Mouse (Mus musculus): ENCODE data around the gene Slc25a31. TPM values are rescaled to one million over a fixed set of nuclear protein-coding genes. Genes with fewer than 3 reads are reported as not detected.

Slc25a31 gene
- polyA plus RNA-seq, 1 experiment from 2014 or later, result 0.19 TPM

DNA sequence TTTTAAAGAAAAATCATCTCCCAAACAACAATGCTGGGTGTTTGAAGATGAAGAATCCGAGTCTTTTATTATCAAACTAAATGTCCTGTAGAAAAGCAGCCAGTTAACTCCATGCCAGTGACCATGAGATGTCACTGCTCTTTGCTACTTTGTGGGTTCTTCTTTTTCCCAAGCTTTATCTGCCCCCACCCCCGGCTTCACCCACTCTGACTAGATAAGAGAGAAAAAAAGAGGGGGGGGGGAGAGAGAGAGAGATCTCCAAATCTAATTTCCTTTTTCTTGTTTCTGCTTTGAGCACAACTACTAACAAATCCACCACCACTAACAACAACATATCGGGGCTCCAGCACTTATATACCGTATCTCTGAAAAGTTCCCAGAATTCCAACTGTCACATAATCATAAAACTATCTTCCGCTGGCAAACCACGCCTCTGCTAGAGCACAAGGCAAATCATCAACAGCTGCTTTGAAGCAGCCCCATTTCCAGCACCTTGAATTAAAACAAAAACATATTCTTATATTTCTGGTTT is 29.8 kb downstream of the Slc25a31 start:
- Histone ChIP-seq H3K4me3 (replicated peaks) (no peak overlapping the region), H3K9ac (replicated peaks) (no peak overlapping the region), H3K27ac (no peak overlapping the region), H3K36me3 (no peaks in the 10 kb centered on the region), H3K27me3 (0 out of 2 replicates have a peak, but pooled peaks cover 2% of the 10 kb centered on the region), H3K4me1 (replicated peaks) (no peaks in the 10 kb centered on the region), H3K4me2 (no peak overlapping the region), H3K9me3 (no peaks in the 10 kb centered on the region)
- no peak for ATAC-seq (ENCODE audit: insufficient number of reproducible peaks, insufficient read depth, low FRiP score, low TSS enrichment, low read depth)
- 72% methylated on average over 6 of the region's 6 CpGs for WGBS

DNA sequence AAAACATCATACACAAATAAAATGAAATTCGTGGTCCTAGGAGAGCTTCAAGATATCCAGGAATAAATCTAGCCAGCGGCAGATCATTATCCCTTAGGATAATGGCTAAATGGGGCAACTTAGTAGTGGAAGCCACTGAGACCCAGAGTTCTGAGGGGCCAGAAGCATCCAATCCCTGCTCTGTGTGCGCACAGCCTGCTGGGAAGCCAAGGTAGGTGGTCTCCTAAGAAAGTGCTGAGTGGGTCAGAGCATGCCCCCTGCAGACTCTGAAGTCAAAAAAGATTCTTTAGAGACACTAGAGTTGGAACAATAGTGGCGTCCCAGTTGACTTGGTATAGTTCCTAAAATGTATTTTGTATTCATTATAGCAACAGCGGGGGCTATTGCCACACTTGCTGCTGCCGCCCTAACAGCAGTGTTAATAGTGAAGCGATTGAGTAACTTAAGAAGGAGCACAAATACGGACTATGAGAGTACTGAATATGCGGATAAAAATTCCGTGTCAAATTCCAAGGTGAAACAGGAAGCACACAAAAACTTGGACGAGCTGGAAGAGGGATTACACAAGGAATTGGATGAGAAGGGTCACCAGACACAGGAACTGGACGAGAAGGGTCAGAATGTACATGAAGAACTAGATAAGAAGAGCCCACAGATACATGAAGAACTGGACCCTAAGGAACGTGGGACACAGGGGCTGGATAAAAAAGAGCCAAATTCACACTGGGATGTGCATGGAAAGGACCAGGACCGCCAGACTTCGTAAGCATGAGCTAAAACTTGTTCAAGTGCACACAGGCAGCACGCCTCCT is 35.6 kb downstream of the Slc25a31 start, which contains the start of gene Hspa4l:
Gene Hspa4l (plus strand): TSS at position 472 of the 812 bp plus-strand sequence.
- 0 out of 2 replicates have a peak within 1 kb of the TSS, but pooled peaks have one; percentile 53 for H3K27ac ChIP-seq

DNA sequence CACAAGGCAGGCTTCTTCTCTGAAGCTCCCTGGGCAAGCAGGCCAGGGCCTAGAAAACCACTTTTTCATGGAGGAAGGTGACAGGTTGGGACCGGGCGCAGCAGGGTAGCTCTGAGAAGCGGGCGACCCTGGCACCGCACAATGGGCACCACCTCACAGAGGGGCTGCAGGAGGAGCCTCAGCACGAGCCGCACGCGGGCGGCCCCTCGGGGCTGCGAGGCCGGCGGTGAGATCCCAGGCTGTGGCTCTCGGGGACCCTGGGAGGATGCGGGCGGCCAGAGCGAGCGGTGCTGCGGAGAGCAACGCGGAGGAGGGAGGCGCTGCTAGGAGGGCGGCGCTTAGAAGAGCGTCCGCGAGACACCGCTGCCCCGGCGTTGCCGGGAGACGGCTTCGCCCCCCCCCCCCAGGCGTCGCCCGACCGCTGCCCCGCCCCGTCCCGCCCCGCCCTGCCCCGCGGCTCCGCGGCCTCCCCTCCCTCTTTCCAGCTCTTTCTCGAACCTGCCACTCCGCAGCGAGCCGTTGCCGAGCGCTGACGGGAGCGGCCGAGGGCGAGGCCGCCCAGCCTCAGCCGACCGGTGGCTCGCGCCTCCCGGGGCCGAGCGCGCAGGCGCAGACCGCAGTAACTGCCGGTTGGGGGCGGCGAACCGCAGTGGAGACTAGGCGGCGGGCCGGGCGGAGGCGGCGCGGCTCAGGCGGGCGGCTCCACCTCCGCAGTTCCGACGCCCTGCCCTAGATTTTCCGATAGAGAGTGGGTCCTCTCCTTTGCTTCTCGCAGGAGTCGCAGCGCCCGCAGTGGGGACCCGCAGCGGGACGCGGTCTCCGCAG is 36.4 kb downstream of the Slc25a31 start:
- Histone ChIP-seq H3K9me3 (no peaks in the 10 kb centered on the region), H3K4me2 (peak overlapping the region; percentile 96), H3K27me3 (peaks cover 8% of the 10 kb centered on the region), H3K4me1 (replicated peaks) (peaks cover 10% of the 10 kb centered on the region; the same call in 1 of the 2 replicates), H3K27ac (0 out of 2 replicates have a peak overlapping the region, but pooled peaks have one; percentile 53), H3K4me3 (replicated peaks) (peak overlapping the region; percentile 65), H3K36me3 (no peaks in the 10 kb centered on the region), H3K9ac (replicated peaks) (peak overlapping the region; percentile 73)
- under 1% methylated on average over 75 of the region's 93 CpGs for WGBS
- ATAC-seq (ENCODE audit: insufficient number of reproducible peaks, insufficient read depth, low FRiP score, low TSS enrichment, low read depth), result peak; percentile 96

More for the DNA sequence above, 35.6 kb downstream of the Slc25a31 start, which contains the start of gene Hspa4l:
- Histone ChIP-seq H3K4me3 (replicated peaks) (peak within 1 kb of the TSS; percentile 65), H3K4me1 (replicated peaks) (peaks cover 10% of the 10 kb centered on the region; the same call in 1 of the 2 replicates), H3K27me3 (peaks cover 8% of the 10 kb centered on the region), H3K9ac (replicated peaks) (peak within 1 kb of the TSS; percentile 73), H3K9me3 (no peaks in the 10 kb centered on the region), H3K36me3 (no peaks in the 10 kb centered on the region), H3K4me2 (peak within 1 kb of the TSS; percentile 96)
- ATAC-seq (ENCODE audit: insufficient number of reproducible peaks, insufficient read depth, low FRiP score, low TSS enrichment, low read depth), result no peak
- 21% methylated on average over 16 of the region's 16 CpGs for WGBS

DNA sequence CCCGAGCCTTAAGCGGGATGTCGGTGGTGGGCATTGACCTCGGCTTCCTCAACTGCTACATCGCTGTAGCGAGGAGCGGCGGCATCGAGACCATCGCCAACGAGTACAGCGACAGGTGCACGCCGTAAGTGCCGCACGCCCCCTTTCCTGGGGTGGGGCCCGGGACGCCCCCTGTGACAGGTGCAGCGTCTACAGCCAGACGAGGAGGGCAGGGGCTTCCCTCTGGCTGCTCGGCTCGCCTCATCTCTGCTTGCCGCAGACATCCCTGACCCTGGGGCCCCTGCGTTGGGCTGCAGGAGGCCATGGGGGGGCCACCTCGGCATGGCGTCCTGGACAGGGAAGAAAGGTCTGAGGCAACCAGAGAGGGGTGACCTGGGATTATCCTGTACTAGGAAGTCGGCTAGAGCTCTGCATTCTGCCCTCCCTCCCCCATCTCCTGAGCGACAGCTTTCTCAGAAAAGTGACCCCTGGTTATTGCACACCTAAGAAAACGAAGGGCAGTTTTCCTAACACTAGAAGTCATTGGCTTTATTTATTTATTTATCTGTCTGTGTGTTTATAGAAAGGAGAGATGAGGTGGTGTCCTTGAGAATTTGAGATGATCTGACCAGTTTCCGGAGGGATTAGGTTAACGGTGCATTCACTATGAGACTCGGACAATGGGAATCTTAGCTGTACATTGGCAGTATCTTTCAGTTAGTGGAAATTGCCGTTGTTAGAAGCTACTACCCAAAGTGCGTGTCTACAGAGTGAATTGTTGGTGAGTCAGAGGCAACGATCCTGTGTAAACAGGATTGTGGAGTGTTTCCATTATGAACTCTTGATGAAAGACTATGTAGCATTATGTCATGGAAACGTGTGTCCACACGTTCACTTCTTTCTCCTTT is 37.2 kb downstream of the Slc25a31 start:
- ATAC-seq (ENCODE audit: insufficient number of reproducible peaks, insufficient read depth, low FRiP score, low TSS enrichment, low read depth), result no peak; the same call in 1 of the 2 replicates
- H3K27me3 ChIP-seq, result peaks cover 8% of the 10 kb centered on the region
- no peak overlapping the region for H3K27ac ChIP-seq
- H3K36me3 ChIP-seq, result no peaks in the 10 kb centered on the region
- H3K4me2 ChIP-seq, result peak overlapping the region; percentile 96
- peaks cover 10% of the 10 kb centered on the region; the same call in 1 of the 2 replicates for H3K4me1 ChIP-seq (replicated peaks)
- H3K4me3 ChIP-seq (replicated peaks), result peak overlapping the region; percentile 65
- no peaks in the 10 kb centered on the region for H3K9me3 ChIP-seq
- peak overlapping the region; percentile 73 for H3K9ac ChIP-seq (replicated peaks)
- 8% methylated on average over 37 of the region's 37 CpGs for WGBS

DNA sequence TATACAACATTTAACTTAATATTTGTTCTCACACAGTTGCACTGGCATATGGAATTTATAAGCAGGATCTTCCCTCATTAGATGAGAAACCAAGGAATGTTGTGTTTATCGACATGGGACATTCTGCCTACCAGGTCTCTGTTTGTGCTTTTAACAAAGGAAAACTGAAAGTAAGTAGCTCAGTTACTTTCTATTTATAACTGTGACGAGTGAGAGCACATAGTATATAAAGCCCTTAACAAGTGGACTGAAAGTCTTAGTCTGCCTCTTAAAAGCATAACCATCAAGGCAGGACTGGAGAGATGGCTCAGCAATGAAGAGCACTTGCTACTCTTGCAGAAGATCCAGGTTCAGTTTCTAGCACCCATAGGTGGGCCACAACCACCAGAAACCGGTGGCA is 52.1 kb downstream of the Slc25a31 start:
- Histone ChIP-seq H3K9me3 (no peaks in the 10 kb centered on the region), H3K36me3 (no peaks in the 10 kb centered on the region), H3K27ac (no peak overlapping the region), H3K4me3 (replicated peaks) (no peak overlapping the region), H3K9ac (replicated peaks) (no peak overlapping the region), H3K4me1 (replicated peaks) (no peaks in the 10 kb centered on the region), H3K27me3 (no peaks in the 10 kb centered on the region), H3K4me2 (no peak overlapping the region)
- WGBS, result 89% methylated on average over 3 of the region's 3 CpGs
- ATAC-seq (ENCODE audit: insufficient number of reproducible peaks, insufficient read depth, low FRiP score, low TSS enrichment, low read depth), result no peak

DNA sequence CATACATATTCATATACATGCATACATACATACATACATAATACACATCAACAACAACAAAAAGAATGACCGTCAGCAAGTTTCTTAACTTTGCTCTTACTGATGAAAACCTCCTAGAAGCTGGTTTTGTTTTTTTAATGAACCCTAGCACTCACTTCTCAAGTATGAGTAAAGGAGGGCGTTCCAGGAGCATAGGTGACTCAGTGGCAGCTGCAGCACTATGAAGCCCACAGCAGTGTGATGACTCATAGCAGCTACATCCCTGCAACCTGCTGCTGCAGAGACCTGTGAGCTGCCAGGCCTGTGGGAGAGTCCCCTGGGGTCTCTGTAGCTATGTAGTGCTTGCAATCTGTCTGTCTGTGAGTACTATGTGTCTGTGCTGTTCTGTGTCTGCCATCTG is 52.7 kb downstream of the Slc25a31 start:
- Histone ChIP-seq H3K36me3 (no peaks in the 10 kb centered on the region), H3K4me1 (replicated peaks) (no peaks in the 10 kb centered on the region), H3K4me2 (no peak overlapping the region), H3K27me3 (no peaks in the 10 kb centered on the region), H3K9ac (replicated peaks) (no peak overlapping the region), H3K9me3 (no peaks in the 10 kb centered on the region), H3K4me3 (replicated peaks) (no peak overlapping the region), H3K27ac (no peak overlapping the region)
- no peak for ATAC-seq (ENCODE audit: insufficient number of reproducible peaks, insufficient read depth, low FRiP score, low TSS enrichment, low read depth)
- WGBS, result 82% methylated on average over 2 of the region's 2 CpGs

Other genes starting within 250 kb of the Slc25a31 start
- 3.6 and 3.8 TPM in 2 replicates for gene Intu, start 177.6 kb upstream of the Slc25a31 start, polyA plus RNA-seq (2016; fragmentation: Nextera tagmentation; extraction: Ambion mirVana)
- 3.9 and 4.1 TPM in 2 replicates for gene Hspa4l, start 35.6 kb downstream of the Slc25a31 start, polyA plus RNA-seq (2016; fragmentation: Nextera tagmentation; extraction: Ambion mirVana)
- gene Plk4, start 91.2 kb downstream of the Slc25a31 start, polyA plus RNA-seq (2016; fragmentation: Nextera tagmentation; extraction: Ambion mirVana), result 68.8 and 74.5 TPM in 2 replicates
- gene Mfsd8, start 138.0 kb downstream of the Slc25a31 start, polyA plus RNA-seq (2016; fragmentation: Nextera tagmentation; extraction: Ambion mirVana), result 5.6 and 6.8 TPM in 2 replicates
- gene Abhd18, start 138.1 kb downstream of the Slc25a31 start, polyA plus RNA-seq (2016; fragmentation: Nextera tagmentation; extraction: Ambion mirVana), result 7.3 and 11.3 TPM in 2 replicates
- gene 1700034I23Rik, start 193.7 kb downstream of the Slc25a31 start, polyA plus RNA-seq (2016; fragmentation: Nextera tagmentation; extraction: Ambion mirVana), result 0.14 and 0.23 TPM in 2 replicates
- gene Larp1b, start 241.0 kb downstream of the Slc25a31 start, polyA plus RNA-seq (2016; fragmentation: Nextera tagmentation; extraction: Ambion mirVana), result 0.85 and 1.1 TPM in 2 replicates